Mouse (Mus musculus) layer of hippocampus, adult 11-12 months (tissue): ENCODE data around the gene Xaf1.

Experiments used
- DNase-seq: peaks from one replicate; pipeline ENCODE4 v3.0.0; 2022; ENCODE audit warnings: low spot score

Xaf1 gene

DNA sequence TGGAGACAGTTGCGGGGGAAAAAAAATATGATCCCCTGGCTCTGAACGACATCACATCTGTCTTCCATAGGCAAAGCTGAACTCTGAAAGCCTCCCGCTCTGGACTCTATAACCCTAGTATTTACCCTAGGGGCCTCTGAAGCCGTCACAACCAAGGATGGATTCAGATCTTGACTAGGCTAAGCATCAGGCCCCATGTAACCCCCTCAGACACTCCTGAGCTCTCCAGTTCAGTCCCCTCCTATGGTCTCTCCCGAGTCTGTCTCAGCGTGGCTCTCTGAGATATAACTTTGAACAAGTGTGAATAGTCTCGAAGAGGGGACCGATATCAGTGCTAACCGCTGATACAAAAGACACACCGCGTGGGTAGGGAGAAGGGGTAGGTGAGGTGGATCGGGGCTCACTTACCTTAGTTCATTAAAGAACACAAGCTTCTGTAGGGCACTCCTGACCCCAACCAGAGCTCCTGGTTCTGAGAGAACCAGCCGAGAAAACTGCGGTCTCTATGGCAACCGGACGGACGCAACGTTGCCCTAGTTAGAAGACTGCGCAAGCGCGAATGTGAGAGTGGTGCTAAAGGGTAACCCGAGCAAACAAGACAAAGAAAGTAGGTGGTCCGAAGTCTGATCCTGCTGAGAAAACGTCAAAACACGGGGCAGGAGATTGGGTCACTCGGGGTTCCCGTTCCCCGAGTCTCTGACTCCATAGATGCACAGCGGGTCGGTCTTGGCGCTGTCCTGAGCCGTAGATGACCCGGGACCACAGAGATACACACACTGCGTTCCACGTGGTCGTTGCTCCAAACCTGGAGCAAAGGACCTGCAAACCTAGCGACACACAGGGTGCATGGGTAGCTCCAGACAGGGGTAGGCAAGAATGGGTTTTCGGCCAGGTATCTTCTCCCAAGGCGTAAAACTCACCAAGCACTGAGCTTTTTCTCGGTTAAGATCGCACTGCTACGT is 60.2 kb downstream of the Xaf1 start:
- DNase-seq = peak; percentile 72

DNA sequence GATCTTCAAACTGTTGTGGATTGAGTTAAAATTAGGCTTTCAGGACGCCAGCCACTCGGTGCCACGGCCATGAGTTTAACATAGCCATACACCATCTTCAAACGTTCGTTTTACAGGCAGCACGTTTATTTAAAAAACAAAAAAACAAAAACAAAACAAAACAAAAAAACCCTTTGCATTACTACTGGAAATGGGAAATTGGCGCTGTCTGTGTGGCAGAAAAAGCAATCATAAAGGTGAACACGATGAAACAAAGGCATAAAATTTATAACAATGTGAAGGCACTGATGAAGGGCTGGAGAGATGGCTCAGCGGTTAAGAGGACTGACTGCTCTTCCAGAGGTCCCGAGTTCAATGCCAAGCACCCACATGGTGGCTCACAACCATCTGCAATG is 60.9 kb downstream of the Xaf1 start, which contains the start of gene Tekt1:
Gene Tekt1 (minus strand): TSS at position 96 of the 395 bp plus-strand sequence.
- no peak for DNase-seq
